Mouse (Mus musculus) neural tube, embryonic 10.5 days (tissue): ENCODE results near the gene Atp5b.
A peak's percentile ranks its signal among the peaks of the same experiment; 100 is the strongest.
"Not testable (repeated sequence)": the region's sequence is repeated elsewhere in the genome, so short reads cannot be mapped to it uniquely, and the experiment has no call there.

ENCODE experiments used
- DNase-seq: peaks from one replicate; pipeline ENCODE4 v3.0.0-alpha.2; 2017; ENCODE audit warnings: low spot score; ENCODE audit errors: extremely low spot score

Atp5b gene

GRCm38 (mm10) chr10:128069201-128069600 lies 13.9 kb upstream of the Atp5b start:
- no peak for DNase-seq

GRCm38 (mm10) chr10:128070432-128070831 lies 12.6 kb upstream of the Atp5b start:
- DNase-seq, result not testable (repeated sequence)

GRCm38 (mm10) chr10:128078269-128078668 lies 4.8 kb upstream of the Atp5b start:
- DNase-seq, result not testable (repeated sequence)

- no peak for DNase-seq
These were observed 2.6 kb upstream of the Atp5b start for GRCm38 (mm10) chr10:128080496-128080895.

- no peak for DNase-seq
These were observed 1.1 kb upstream of the Atp5b start for GRCm38 (mm10) chr10:128081807-128082476.

GRCm38 (mm10) chr10:128082477-128082808 lies 630 bp upstream of the Atp5b start:
- no peak for DNase-seq

GRCm38 (mm10) chr10:128083688-128084087 lies 615 bp downstream of the Atp5b start:
- DNase-seq, result peak; percentile 33

- no peak for DNase-seq
These were observed 1.1 kb downstream of the Atp5b start for GRCm38 (mm10) chr10:128084160-128084559.

GRCm38 (mm10) chr10:128086391-128086790 lies 3.3 kb downstream of the Atp5b start:
- DNase-seq, result no peak

GRCm38 (mm10) chr10:128087216-128087615 lies 4.1 kb downstream of the Atp5b start:
- DNase-seq, result not testable (repeated sequence)

GRCm38 (mm10) chr10:128088181-128088580 lies 5.1 kb downstream of the Atp5b start:
- no peak for DNase-seq

GRCm38 (mm10) chr10:128089842-128090241 lies 6.8 kb downstream of the Atp5b start:
- DNase-seq, result no peak

- DNase-seq, result peak; percentile 85
These were observed 7.8 kb downstream of the Atp5b start for GRCm38 (mm10) chr10:128090651-128091563.

GRCm38 (mm10) chr10:128091564-128092505 lies 8.8 kb downstream of the Atp5b start, which contains the start of gene Baz2a:
TSS of gene Baz2a (plus strand) at chr10:128091577.
- DNase-seq, result peak; percentile 50

- peak; percentile 81 for DNase-seq
These were observed 9.7 kb downstream of the Atp5b start for GRCm38 (mm10) chr10:128092506-128093495.

- no peak for DNase-seq
These were observed 10.6 kb downstream of the Atp5b start for GRCm38 (mm10) chr10:128093496-128094294.

- DNase-seq, result peak; percentile 73
These were observed 11.4 kb downstream of the Atp5b start for GRCm38 (mm10) chr10:128094340-128094968.

- DNase-seq, result no peak
These were observed 12.0 kb downstream of the Atp5b start for GRCm38 (mm10) chr10:128095003-128095636.
